Mouse (Mus musculus) embryonic facial prominence, embryonic 13.5 days (tissue): Measurements from ENCODE around the gene Stap2. TPM values are rescaled to one million over a fixed set of nuclear protein-coding genes. Genes with fewer than 3 reads are reported as not detected.

Source experiments
- ATAC-seq: fragments of 200-750 bp; cut with Nextera tagmentation; 2 replicates; pipeline ENCODE4 v1.8.0; 2017; ENCODE audit warnings: low read depth; ENCODE audit not compliant: insufficient number of reproducible peaks, insufficient read depth, low FRiP score, low TSS enrichment
- H3K27ac ChIP-seq: fragments of 300-500 bp; sonication (generic); 2 replicates; pipeline ENCODE4 v1.5.1; 2015; ENCODE audit warnings: moderate library complexity, mild to moderate bottlenecking, inconsistent platforms
- H3K27me3 ChIP-seq: fragments of 300-500 bp; sonication (generic); 2 replicates; pipeline ENCODE4 v1.6.1; 2015; ENCODE audit warnings: mild to moderate bottlenecking, inconsistent platforms
- H3K36me3 ChIP-seq: fragments of 300-500 bp; sonication (generic); 2 replicates; pipeline ENCODE4 v1.6.1; 2015; ENCODE audit warnings: mild to moderate bottlenecking, inconsistent platforms
- H3K4me1 ChIP-seq: fragments of 300-500 bp; sonication (generic); 2 replicates; pipeline ENCODE4 v1.6.1; 2015; ENCODE audit warnings: inconsistent platforms
- H3K4me2 ChIP-seq: fragments of 300-500 bp; sonication (generic); 2 replicates; pipeline ENCODE4 v1.6.1; 2015; ENCODE audit warnings: moderate library complexity, mild to moderate bottlenecking, inconsistent platforms
- H3K4me3 ChIP-seq: fragments of 300-500 bp; sonication (generic); 2 replicates; pipeline ENCODE4 v1.5.1; 2015; ENCODE audit warnings: mild to moderate bottlenecking, inconsistent platforms
- H3K9ac ChIP-seq: fragments of 300-500 bp; sonication (generic); 2 replicates; pipeline ENCODE4 v1.6.1; 2015; ENCODE audit warnings: mild to moderate bottlenecking, inconsistent platforms
- H3K9me3 ChIP-seq: fragments of 300-500 bp; sonication (generic); 2 replicates; pipeline ENCODE4 v1.6.1; 2016; ENCODE audit warnings: inconsistent platforms
- WGBS: fragments of 180-500 bp; shearing (Covaris S2); methylation state at CpG from one replicate; pipeline ENCODE4 v1.1.7; 2015; ENCODE audit warnings: mixed read lengths; 5-methylcytosine and 5-hydroxymethylcytosine counted together
- polyA plus RNA-seq: library from polyadenylated mRNA; unstranded; fragments of >200 nt; fragmentation: Nextera tagmentation; extraction: Ambion mirVana; gene quantifications from 2 replicates; pipeline ENCODE4 v1.2.1, GENCODE M21; 2015

The Stap2 gene
- polyA plus RNA-seq, 1 experiment from 2014 or later, result 10.2 TPM

DNA sequence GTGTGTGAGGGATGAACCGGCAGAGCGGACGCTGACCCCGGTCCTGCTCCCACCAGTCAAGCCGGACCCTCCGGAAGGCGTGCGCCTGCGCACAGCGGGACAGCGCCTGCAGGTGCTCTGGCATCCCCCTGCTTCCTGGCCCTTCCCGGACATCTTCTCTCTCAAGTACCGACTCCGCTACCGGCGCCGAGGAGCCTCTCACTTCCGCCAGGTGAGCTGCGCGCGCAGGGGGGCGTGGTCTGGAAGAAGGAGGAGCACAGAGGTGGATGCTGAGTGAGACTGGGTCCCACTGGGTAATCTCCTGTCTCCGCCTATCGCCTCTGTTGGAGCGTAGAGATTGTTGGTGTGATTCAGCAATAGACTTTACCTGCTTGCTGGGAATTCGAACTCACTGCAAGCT is 49.3 kb downstream of the Stap2 start:
- WGBS, result under 1% methylated on average over 26 of the region's 26 CpGs

DNA sequence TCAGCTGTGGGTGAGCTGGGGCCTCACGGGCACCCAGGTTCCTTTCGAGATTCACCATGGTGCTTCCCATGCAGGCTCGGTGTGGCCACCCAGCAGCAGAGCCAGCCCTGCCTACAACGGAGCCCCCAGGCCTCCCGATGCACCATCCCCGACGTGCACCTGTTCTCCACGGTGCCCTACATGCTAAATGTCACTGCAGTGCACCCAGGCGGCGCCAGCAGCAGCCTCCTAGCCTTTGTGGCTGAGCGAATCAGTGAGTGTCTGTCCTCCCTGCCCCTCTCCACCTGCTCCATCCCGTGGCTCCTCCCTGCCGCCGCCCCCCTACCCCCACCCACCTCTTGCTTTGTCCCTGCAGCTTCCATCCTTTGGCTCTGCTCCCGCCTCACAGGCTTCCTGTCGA is 51.2 kb downstream of the Stap2 start:
- 37% methylated on average over 16 of the region's 16 CpGs for WGBS
- H3K4me2 ChIP-seq, result no peak overlapping the region

More for the DNA sequence above, 49.3 kb downstream of the Stap2 start:
- Histone ChIP-seq H3K27ac (no peak overlapping the region), H3K27me3 (peaks cover 22% of the 10 kb centered on the region), H3K36me3 (peaks cover 4% of the 10 kb centered on the region; the same call in 1 of the 2 replicates), H3K4me2 (peak overlapping the region; percentile 82), H3K9me3 (no peaks in the 10 kb centered on the region), H3K4me3 (peak overlapping the region; percentile 49), H3K9ac (peak overlapping the region; percentile 66), H3K4me1 (peaks cover 30% of the 10 kb centered on the region)
- no peak for ATAC-seq

DNA sequence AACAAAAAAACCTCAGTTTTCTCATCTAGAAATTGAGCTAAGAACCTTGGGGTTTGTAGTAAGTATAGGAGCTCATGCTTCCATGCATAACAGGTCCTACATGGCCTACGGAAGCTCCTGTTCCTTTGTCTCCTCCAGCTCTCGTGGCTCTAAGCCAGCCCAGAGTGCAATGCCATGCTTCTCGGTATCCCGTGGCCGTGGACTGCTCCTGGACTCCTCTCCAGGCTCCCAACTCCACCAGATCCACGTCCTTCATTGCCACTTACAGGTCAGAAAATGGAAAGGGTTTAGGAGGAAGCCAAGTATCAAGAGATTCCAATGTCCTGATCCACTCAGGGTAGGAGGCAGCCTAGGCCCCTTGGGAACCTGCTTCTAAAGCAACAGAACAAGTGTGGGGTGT is 51.6 kb downstream of the Stap2 start:
- ATAC-seq, result no peak
- Histone ChIP-seq H3K36me3 (no peaks in the 10 kb centered on the region), H3K9ac (no peak overlapping the region), H3K9me3 (no peaks in the 10 kb centered on the region), H3K4me2 (no peak overlapping the region), H3K4me3 (no peak overlapping the region), H3K27me3 (peaks cover 26% of the 10 kb centered on the region), H3K4me1 (peaks cover 23% of the 10 kb centered on the region), H3K27ac (no peak overlapping the region)
- 75% methylated on average over 6 of the region's 6 CpGs for WGBS

More for the DNA sequence above, 51.2 kb downstream of the Stap2 start:
- Histone ChIP-seq H3K9me3 (no peaks in the 10 kb centered on the region), H3K27me3 (peaks cover 26% of the 10 kb centered on the region), H3K4me3 (no peak overlapping the region), H3K27ac (no peak overlapping the region), H3K9ac (no peak overlapping the region), H3K4me1 (peaks cover 23% of the 10 kb centered on the region), H3K36me3 (no peaks in the 10 kb centered on the region)
- no peak for ATAC-seq

DNA sequence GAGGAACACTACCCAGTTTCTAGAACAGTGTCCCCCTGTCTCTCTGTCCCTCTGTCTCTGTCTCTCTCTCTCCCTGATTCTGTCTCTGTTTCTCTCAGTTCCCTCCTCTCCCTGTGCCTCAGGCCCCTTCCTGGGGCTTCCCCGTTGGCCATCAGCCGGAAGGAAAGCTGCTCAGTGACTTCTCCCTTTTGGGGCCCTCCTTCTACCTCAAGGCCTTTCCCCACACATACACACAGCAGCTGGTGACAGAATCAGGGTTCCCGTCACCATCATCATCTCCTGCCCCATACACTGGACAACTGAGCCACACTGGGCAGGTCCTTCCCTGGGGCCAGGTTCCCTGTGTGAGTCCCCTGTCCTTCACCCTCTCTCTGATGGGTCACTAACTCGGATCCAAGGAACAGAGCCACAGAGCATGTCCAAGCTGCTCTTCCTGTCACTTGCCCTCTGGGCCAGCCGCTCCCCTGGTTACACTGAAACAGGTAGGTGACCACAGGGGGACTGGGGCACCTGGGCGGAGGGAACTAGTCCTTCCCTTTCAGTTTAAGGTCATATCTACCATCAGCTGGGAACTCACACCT is 52.8 kb downstream of the Stap2 start, which contains the start of gene Ebi3:
Ebi3 (plus strand) TSS at position 194 of the 581 bp plus-strand sequence.
- Histone ChIP-seq H3K9me3 (no peaks in the 10 kb centered on the region), H3K4me2 (no peak within 1 kb of the TSS), H3K4me3 (no peak within 1 kb of the TSS), H3K27me3 (peaks cover 26% of the 10 kb centered on the region), H3K9ac (no peak within 1 kb of the TSS), H3K4me1 (peaks cover 15% of the 10 kb centered on the region), H3K27ac (no peak within 1 kb of the TSS), H3K36me3 (no peaks in the 10 kb centered on the region)
- 68% methylated on average over 6 of the region's 6 CpGs for WGBS
- ATAC-seq, result no peak

DNA sequence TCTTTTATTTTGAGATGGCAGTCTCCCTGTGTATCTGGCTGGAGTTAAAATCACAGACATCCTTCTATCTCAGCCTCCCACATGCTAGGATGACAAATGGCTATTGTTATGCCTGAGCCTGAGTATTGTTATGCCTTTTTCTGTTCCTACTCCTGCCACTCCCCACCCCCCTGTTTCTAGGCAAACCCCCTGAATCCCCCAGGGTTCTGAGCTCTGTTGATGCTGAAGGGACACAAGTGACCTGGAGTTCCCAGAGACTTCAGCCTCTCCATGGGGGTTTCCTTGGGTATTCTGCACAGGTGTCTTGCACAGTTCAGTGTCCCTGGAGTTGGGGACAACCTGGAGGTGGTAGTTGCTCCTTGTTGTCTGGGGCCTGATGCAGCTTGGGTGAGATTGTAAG is 53.3 kb downstream of the Stap2 start:
- Histone ChIP-seq H3K9ac (no peak overlapping the region), H3K4me3 (no peak overlapping the region), H3K9me3 (no peaks in the 10 kb centered on the region), H3K4me1 (peaks cover 10% of the 10 kb centered on the region), H3K36me3 (no peaks in the 10 kb centered on the region), H3K4me2 (no peak overlapping the region), H3K27me3 (peaks cover 26% of the 10 kb centered on the region), H3K27ac (no peak overlapping the region)
- no peak for ATAC-seq

DNA sequence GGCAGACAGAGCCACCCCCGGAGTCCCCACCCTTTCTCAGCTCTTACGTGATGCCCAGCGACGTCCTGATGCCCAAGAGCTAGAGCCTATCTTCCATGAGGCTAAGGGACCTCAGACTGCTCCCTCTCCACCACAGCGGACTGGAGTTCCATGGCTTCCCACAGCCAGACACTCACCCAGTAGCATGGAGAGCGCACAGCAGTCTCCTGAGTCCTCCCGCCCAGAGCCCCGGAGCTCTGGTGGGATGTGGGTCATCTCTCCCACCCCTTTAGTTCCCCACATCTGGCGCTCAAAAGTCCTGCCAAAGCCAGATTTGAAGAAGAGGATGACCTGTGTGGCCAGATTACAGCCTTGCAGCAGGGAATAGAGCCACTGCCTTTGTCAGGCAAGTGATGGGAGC is 54.8 kb downstream of the Stap2 start:
- Histone ChIP-seq H3K4me3 (no peak overlapping the region), H3K4me1 (peaks cover 3% of the 10 kb centered on the region; the same call in 1 of the 2 replicates), H3K9me3 (no peaks in the 10 kb centered on the region), H3K9ac (no peak overlapping the region), H3K36me3 (no peaks in the 10 kb centered on the region), H3K4me2 (no peak overlapping the region), H3K27me3 (peaks cover 24% of the 10 kb centered on the region), H3K27ac (no peak overlapping the region)
- 78% methylated on average over 9 of the region's 9 CpGs for WGBS
- no peak for ATAC-seq

DNA sequence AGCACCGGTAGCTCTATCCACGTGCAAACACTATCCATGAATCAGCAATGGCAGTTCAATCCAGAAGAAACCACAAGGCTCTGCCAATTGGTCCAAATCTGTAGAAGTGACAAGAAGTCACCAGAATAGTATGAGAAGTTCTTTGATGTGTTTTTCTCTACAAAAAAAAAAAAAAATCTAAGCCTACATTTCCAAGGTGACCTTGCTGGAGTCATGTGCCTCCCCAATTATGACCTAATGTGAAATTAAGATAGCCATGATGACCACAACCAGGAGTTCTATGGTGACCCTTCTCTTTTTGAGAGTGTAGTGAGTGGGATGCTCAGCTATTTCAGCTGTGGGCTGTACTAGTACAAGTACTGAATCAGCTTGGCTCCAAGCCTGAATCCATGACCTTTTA is 56.0 kb downstream of the Stap2 start, which contains the start of gene Zfp119b:
Zfp119b (minus strand) TSS at position 101 of the 400 bp plus-strand sequence.
- Histone ChIP-seq H3K4me2 (no peak within 1 kb of the TSS), H3K9me3 (no peaks in the 10 kb centered on the region), H3K4me1 (peaks cover 6% of the 10 kb centered on the region; the same call in 1 of the 2 replicates), H3K36me3 (no peaks in the 10 kb centered on the region), H3K27me3 (peaks cover 12% of the 10 kb centered on the region), H3K9ac (no peak within 1 kb of the TSS), H3K4me3 (no peak within 1 kb of the TSS), H3K27ac (no peak within 1 kb of the TSS)
- no peak for ATAC-seq
- WGBS, result 83% methylated on average over 2 of the region's 2 CpGs

DNA sequence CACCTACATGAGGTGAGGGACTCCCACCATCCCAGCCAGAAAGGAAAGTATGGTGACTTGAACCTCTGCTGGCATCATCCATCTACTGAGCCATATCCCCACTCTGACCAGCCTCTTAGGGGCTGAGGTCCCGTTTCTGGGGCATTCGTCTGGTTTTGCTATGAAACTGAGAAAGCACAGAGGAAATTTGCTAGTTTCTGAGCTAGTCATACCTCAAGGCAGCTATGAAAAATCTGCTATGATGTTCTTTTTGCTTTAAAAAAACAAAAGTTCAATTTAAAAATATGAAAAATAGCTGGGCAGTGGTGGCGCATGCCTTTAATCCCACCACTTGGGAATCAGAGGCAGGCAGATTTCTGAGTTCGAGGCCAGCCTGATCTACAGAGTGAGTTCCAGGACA is 56.7 kb downstream of the Stap2 start:
- H3K9ac ChIP-seq, result no peak overlapping the region
- H3K27ac ChIP-seq, result no peak overlapping the region
- no peaks in the 10 kb centered on the region for H3K36me3 ChIP-seq
- H3K4me2 ChIP-seq, result no peak overlapping the region
- WGBS, result 87% methylated on average over 4 of the region's 4 CpGs
- no peaks in the 10 kb centered on the region for H3K9me3 ChIP-seq
- peaks cover 6% of the 10 kb centered on the region; the same call in 1 of the 2 replicates for H3K4me1 ChIP-seq
- no peak for ATAC-seq
- H3K4me3 ChIP-seq, result no peak overlapping the region
- peaks cover 4% of the 10 kb centered on the region for H3K27me3 ChIP-seq

Other genes starting within 250 kb of the Stap2 start
- 11.0 and 11.2 TPM in 2 replicates for gene Zfp119a, start 126.7 kb downstream of the Stap2 start, polyA plus RNA-seq
- gene Zfp959, start 113.5 kb downstream of the Stap2 start, polyA plus RNA-seq, result 14.6 and 16.5 TPM in 2 replicates
- gene Zfp119b, start 56.1 kb downstream of the Stap2 start, polyA plus RNA-seq, result 5.8 and 7.2 TPM in 2 replicates
- 1.3 and 1.9 TPM in 2 replicates for gene Ebi3, start 52.9 kb downstream of the Stap2 start, polyA plus RNA-seq
- gene Yju2, start 46.5 kb downstream of the Stap2 start, polyA plus RNA-seq, result 27.0 and 29.5 TPM in 2 replicates
- gene Shd, start 35.1 kb downstream of the Stap2 start, polyA plus RNA-seq, result 35.2 and 35.5 TPM in 2 replicates
- gene Fsd1, start 19.1 kb downstream of the Stap2 start, polyA plus RNA-seq, result 31.9 and 40.5 TPM in 2 replicates
- gene Mpnd, start 127 bp upstream of the Stap2 start, polyA plus RNA-seq, result 132 and 134 TPM in 2 replicates
- 175 and 185 TPM in 2 replicates for gene Sh3gl1, start 31.1 kb upstream of the Stap2 start, polyA plus RNA-seq
- 25.8 and 34.8 TPM in 2 replicates for gene Chaf1a, start 34.9 kb upstream of the Stap2 start, polyA plus RNA-seq
- 47.6 and 51.2 TPM in 2 replicates for gene Ubxn6, start 69.4 kb upstream of the Stap2 start, polyA plus RNA-seq
- 151 and 155 TPM in 2 replicates for gene Hdgfl2, start 74.0 kb upstream of the Stap2 start, polyA plus RNA-seq
- gene Plin4, start 104.2 kb upstream of the Stap2 start, polyA plus RNA-seq, result 0.07 and 0.10 TPM in 2 replicates
- gene Plin5, start 112.0 kb upstream of the Stap2 start, polyA plus RNA-seq, result 0.17 and 0.30 TPM in 2 replicates
- gene Lrg1, start 116.4 kb upstream of the Stap2 start, polyA plus RNA-seq, result 0.24 and 0.30 TPM in 2 replicates
- gene Sema6b, start 134.8 kb upstream of the Stap2 start, polyA plus RNA-seq, result 2.4 and 2.5 TPM in 2 replicates
- 13.8 and 13.9 TPM in 2 replicates for gene Tnfaip8l1, start 156.9 kb upstream of the Stap2 start, polyA plus RNA-seq
- gene Mydgf, start 178.3 kb upstream of the Stap2 start, polyA plus RNA-seq, result 86.3 and 91.0 TPM in 2 replicates
- 34.9 and 37.5 TPM in 2 replicates for gene Dpp9, start 213.3 kb upstream of the Stap2 start, polyA plus RNA-seq